Mouse (Mus musculus): ENCODE measurements around the gene Gm5767.

- TF ChIP-seq POLR2A (IDR thresholded peaks at IDR 0.05; ENCODE audit: extremely low read depth, insufficient read depth, low read length), result no peak
- no peak for TF ChIP-seq CTCF (IDR thresholded peaks at IDR 0.05; ENCODE audit: low read depth, low read length)
These were observed 25.5 kb upstream of the Gm5767 start for GRCm38 (mm10) chr16:8655108-8655507.
